Mouse (Mus musculus): Measurements from ENCODE around the gene 1190005I06Rik. TPM values are rescaled to one million over a fixed set of nuclear protein-coding genes. Genes with fewer than 3 reads are reported as not detected.

Gene 1190005I06Rik
- polyA plus RNA-seq, 1 experiment from 2014 or later: 3.4 TPM

DNA sequence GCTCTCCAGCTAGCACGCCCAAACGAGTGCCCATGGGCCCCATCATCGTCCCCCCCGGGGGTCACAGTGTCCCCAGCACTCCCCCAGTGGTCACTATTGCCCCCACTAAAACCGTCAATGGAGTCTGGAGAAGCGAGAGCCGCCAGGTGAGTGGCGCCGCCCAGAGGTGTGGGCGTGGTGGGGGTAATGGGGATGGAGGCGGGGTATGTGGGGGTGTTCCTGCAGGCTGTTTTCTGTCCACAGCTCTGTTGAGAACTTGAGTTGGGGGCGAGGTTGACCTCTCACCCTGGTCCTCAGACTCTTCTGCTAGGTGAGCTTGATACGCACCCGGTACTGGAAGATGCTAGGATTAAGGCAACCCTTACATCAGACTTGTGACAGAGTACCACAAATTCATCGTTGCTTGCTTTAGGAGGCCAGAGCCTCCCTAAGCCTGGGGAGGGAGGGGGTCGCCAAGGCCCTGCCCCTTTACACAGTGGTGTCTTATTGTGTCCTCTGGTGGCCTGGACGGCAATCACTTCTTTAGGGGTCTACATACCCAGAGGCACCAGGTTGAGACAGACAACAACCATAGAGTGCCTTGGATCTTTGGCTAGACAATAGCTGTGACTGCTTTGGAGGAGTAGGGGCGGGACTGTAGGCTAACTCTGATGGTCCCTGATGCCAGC lies 84.6 kb downstream of the 1190005I06Rik start:
- Histone ChIP-seq H3K4me3 (ENCODE audit: low read depth, low read length) (no peak overlapping the region), H3K27ac (replicated peaks; ENCODE audit: low read depth, low read length) (peak overlapping the region; percentile 60; the same call in 1 of the 2 replicates), H3K4me2 (ENCODE audit: low read depth, low read length) (no peak overlapping the region), H3K9ac (replicated peaks; ENCODE audit: low read length) (no peak overlapping the region), H3K9me3 (replicated peaks; ENCODE audit: control insufficient read depth, low read length) (no peaks in the 10 kb centered on the region), H3K4me1 (ENCODE audit: control insufficient read depth, insufficient read depth, low read length) (peaks cover 50% of the 10 kb centered on the region), H3K27me3 (ENCODE audit: control insufficient read depth, insufficient read depth, low read length) (no peaks in the 10 kb centered on the region), H3K36me3 (replicated peaks; ENCODE audit: control insufficient read depth, insufficient read depth, low read depth, low read length) (peaks cover 6% of the 10 kb centered on the region)
- 68% methylated on average over 18 of the region's 18 CpGs for WGBS
- DNase-seq (ENCODE audit: low spot score) (no peak), ATAC-seq (replicated peaks; ENCODE audit: insufficient number of reproducible peaks, low FRiP score, low TSS enrichment, low read depth) (no peak)

DNA sequence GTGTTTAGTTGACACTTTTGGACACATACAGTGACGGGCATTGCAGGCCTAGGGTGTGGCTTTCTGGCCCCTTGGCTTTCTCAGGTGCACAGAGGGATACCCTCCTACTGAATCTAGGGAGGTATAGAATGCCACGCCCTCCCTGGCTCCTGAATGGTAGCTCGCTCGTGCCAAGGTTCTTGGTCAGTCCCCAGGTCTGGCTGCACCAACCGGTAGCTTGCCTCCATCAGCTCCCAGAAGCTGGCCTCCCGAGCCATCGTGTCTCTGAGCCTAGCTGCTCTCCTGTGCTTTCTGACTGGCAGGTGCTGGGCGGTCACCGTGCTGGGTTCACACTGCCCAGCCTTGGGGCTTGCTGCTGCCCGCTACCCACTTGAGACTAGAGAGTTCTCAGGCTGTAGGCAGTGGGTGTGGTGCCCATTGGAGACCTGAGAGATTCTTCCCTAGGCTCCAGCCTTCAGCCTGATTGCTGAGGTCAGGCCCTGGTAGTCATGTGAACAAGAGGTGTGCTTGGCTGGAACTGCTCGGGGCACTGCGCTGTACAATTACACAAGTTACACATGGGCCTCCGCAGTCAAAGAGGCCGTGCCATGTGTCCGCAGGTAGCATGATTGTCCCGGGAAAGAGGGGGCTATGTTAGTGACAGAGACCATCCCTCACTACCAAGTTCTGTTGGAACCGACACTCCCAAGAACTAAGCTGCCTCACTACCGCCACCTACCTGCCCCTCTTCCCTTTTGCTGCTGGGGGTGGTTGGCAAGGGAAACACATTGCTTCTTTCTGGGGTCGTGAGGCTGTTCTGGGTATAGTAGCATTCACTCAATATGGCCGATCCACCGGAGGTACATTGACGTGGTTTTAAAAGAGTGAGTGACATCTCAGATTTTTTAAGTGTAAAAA lies 85.6 kb downstream of the 1190005I06Rik start:
- no peak overlapping the region for H3K27ac ChIP-seq (replicated peaks; ENCODE audit: low read depth, low read length)
- H3K4me3 ChIP-seq (ENCODE audit: low read depth, low read length): no peak overlapping the region
- no peaks in the 10 kb centered on the region for H3K27me3 ChIP-seq (ENCODE audit: control insufficient read depth, insufficient read depth, low read length)
- DNase-seq (ENCODE audit: low spot score): no peak
- H3K9me3 ChIP-seq (replicated peaks; ENCODE audit: control insufficient read depth, low read length): no peaks in the 10 kb centered on the region
- 80% methylated on average over 22 of the region's 22 CpGs for WGBS
- H3K4me1 ChIP-seq (ENCODE audit: control insufficient read depth, insufficient read depth, low read length): peaks cover 58% of the 10 kb centered on the region
- no peak overlapping the region for H3K4me2 ChIP-seq (ENCODE audit: low read depth, low read length)
- H3K9ac ChIP-seq (replicated peaks; ENCODE audit: low read length): no peak overlapping the region
- peaks cover under 1% of the 10 kb centered on the region; the same call in 1 of the 2 replicates for H3K36me3 ChIP-seq (replicated peaks; ENCODE audit: control insufficient read depth, insufficient read depth, low read depth, low read length)
- ATAC-seq (replicated peaks; ENCODE audit: insufficient number of reproducible peaks, low FRiP score, low TSS enrichment, low read depth): no peak

DNA sequence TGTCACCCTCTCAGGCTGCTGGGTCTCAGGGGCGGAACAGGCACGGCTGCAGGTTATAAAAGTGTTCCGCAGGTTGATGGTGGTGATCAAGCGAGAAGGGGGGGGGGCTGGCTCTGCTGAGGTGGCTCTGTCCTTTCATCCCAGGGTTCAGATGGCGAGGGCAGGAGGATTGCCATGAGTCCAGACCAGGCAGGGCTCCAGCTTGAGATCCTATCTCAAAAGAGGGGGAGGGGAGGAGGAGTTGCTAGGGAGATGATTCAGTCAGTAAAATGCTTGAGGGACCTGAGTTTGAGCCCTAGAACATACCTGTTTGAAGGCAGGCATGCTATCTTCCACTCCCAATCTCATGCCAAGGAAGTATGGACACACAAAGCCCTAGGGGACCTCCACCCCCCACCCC lies 86.9 kb downstream of the 1190005I06Rik start:
- Histone ChIP-seq H3K9ac (replicated peaks; ENCODE audit: low read length) (no peak overlapping the region), H3K9me3 (replicated peaks; ENCODE audit: control insufficient read depth, low read length) (no peaks in the 10 kb centered on the region), H3K4me3 (ENCODE audit: low read depth, low read length) (no peak overlapping the region), H3K36me3 (replicated peaks; ENCODE audit: control insufficient read depth, insufficient read depth, low read depth, low read length) (no peaks in the 10 kb centered on the region), H3K4me2 (ENCODE audit: low read depth, low read length) (no peak overlapping the region), H3K27me3 (ENCODE audit: control insufficient read depth, insufficient read depth, low read length) (no peaks in the 10 kb centered on the region), H3K4me1 (ENCODE audit: control insufficient read depth, insufficient read depth, low read length) (peaks cover 68% of the 10 kb centered on the region), H3K27ac (replicated peaks; ENCODE audit: low read depth, low read length) (no peak overlapping the region)
- ATAC-seq (replicated peaks; ENCODE audit: insufficient number of reproducible peaks, low FRiP score, low TSS enrichment, low read depth) (no peak), DNase-seq (ENCODE audit: low spot score) (no peak)
- 76% methylated on average over 5 of the region's 5 CpGs for WGBS

DNA sequence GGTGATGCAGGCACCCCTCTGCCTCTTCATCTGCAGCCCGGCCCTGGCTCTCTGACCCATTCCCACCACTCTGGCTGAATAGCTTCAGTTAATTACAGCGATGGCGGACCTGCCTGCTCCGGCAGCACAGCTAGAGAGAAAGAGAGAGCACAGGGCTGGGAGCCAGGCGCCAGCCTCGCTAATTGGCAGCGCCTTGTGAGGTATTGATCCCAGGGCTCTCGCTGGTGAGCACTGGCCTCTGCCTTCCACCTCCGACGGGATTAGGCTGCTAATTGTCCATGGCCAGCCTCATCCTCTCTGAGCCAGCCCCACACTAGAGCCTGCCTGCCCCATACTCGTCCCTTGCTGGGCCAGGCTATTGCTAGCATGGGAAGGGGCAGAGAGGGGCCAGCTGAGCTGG lies 87.8 kb downstream of the 1190005I06Rik start:
- no peaks in the 10 kb centered on the region for H3K36me3 ChIP-seq (replicated peaks; ENCODE audit: control insufficient read depth, insufficient read depth, low read depth, low read length)
- H3K4me3 ChIP-seq (ENCODE audit: low read depth, low read length): no peak overlapping the region
- no peaks in the 10 kb centered on the region for H3K27me3 ChIP-seq (ENCODE audit: control insufficient read depth, insufficient read depth, low read length)
- H3K9me3 ChIP-seq (replicated peaks; ENCODE audit: control insufficient read depth, low read length): no peaks in the 10 kb centered on the region
- H3K4me2 ChIP-seq (ENCODE audit: low read depth, low read length): no peak overlapping the region
- ATAC-seq (replicated peaks; ENCODE audit: insufficient number of reproducible peaks, low FRiP score, low TSS enrichment, low read depth) (no peak), DNase-seq (ENCODE audit: low spot score) (no peak)
- H3K9ac ChIP-seq (replicated peaks; ENCODE audit: low read length): no peak overlapping the region
- peaks cover 61% of the 10 kb centered on the region for H3K4me1 ChIP-seq (ENCODE audit: control insufficient read depth, insufficient read depth, low read length)
- WGBS: 13% methylated on average over 11 of the region's 11 CpGs
- peak overlapping the region; percentile 47; the same call in 1 of the 2 replicates for H3K27ac ChIP-seq (replicated peaks; ENCODE audit: low read depth, low read length)

Other genes with a start within 250 kb of the 1190005I06Rik start
- 127 and 132 TPM in 2 replicates for gene Gins2, start 58.3 kb downstream of the 1190005I06Rik start, polyA plus RNA-seq (2014; fragmentation: Nextera tagmentation; extraction: Ambion mirVana)
- gene Gm27021, start 20.4 kb upstream of the 1190005I06Rik start, polyA plus RNA-seq (2014; fragmentation: Nextera tagmentation; extraction: Ambion mirVana): 1.8 and 3.0 TPM in 2 replicates
- 854 and 888 TPM in 2 replicates for gene Cox4i1, start 20.6 kb upstream of the 1190005I06Rik start, polyA plus RNA-seq (2014; fragmentation: Nextera tagmentation; extraction: Ambion mirVana)
- 322 and 338 TPM in 2 replicates for gene Emc8, start 20.9 kb upstream of the 1190005I06Rik start, polyA plus RNA-seq (2014; fragmentation: Nextera tagmentation; extraction: Ambion mirVana)
- 2.3 and 3.4 TPM in 2 replicates for gene Irf8, start 88.7 kb upstream of the 1190005I06Rik start, polyA plus RNA-seq (2014; fragmentation: Nextera tagmentation; extraction: Ambion mirVana)